Mouse (Mus musculus) ovary, adult 2 months (tissue): ENCODE measurements around the gene Gprc5b. TPM values are rescaled to one million over a fixed set of nuclear protein-coding genes. Genes with fewer than 3 reads are reported as not detected.

ENCODE experiments used
- polyA plus RNA-seq: library from polyadenylated mRNA; depleted of rRNA; stranded (reverse); fragments of >200 nt; gene quantifications from 2 replicates; pipeline ENCODE4 v1.2.3, GENCODE M21; 2012; rRNA removed

Gprc5b gene
- 70.7 and 75.5 TPM in 2 replicates for polyA plus RNA-seq

DNA sequence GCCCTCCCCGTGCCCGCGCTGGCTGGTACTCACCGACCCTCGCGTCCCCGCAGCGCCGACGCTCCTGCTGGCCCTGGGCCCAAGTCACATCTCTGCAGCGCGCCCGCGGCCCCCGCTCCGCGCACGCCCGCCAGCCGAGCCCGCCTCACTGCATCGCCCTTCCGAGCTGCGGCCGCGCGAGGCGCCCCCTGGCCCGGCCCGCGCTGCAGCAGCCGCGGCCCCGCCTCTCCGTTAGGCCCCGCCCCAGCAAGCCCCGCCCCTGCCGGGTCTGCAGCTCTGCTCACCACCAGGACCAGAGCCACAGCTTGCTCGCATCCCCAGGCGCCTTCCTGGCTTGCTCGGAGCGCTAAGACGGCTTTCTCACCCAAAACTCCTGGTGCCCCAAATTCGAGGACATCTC, at the start of gene Gprc5b:
Gene Gprc5b (minus strand): TSS at position 205 of the 400 bp plus-strand sequence.

Other genes with a start within 250 kb of the Gprc5b start
- 4.3 and 5.3 TPM in 2 replicates for gene Iqck, start 139.5 kb downstream of the Gprc5b start, polyA plus RNA-seq
- 9.0 and 12.6 TPM in 2 replicates for gene Knop1, start 139.0 kb downstream of the Gprc5b start, polyA plus RNA-seq
- gene Gpr139, start 189.4 kb upstream of the Gprc5b start, polyA plus RNA-seq: not detected in 2 replicates